Mouse (Mus musculus) gastrocnemius, adult 18-20 months (tissue): ENCODE measurements around the gene Oasl2. TPM values are rescaled to one million over a fixed set of nuclear protein-coding genes. Genes with fewer than 3 reads are reported as not detected.

Experiments
- DNase-seq: peaks from one replicate; pipeline ENCODE4 v3.0.0; 2021; ENCODE audit warnings: low spot score
- microRNA-seq: library from miRNA; unstranded; fragments of <30 nt; microRNA quantifications from one replicate; pipeline ENCODE4 v1.2.0, GENCODE M21; 2021
- total RNA-seq, 2 experiments: library from RNA; stranded (reverse); gene quantifications; 2 replicates each; pipeline ENCODE4 v1.2.3; 2021

The Oasl2 gene
- total RNA-seq, 2 experiments from 2014 or later, result 0.43 to 1.3 TPM

- no peak for DNase-seq
These were observed 61.3 kb downstream of the Oasl2 start for GRCm38 (mm10) chr5:114958069-114958468.

Small RNA genes within 50 kb of the gene (microRNA-seq; reads per million reads assigned to microRNA genes)
- gene Mir6240, result 28.6 reads per million, percentile 41 among the genes with 10 or more reads in this experiment

Other genes with a start within 250 kb of the Oasl2 start
- gene Trpv4, start 238.5 kb upstream of the Oasl2 start, total RNA-seq, result 1 to 10 TPM; 1.8 to 2.1 TPM
- 1 to 10 TPM; 7.2 to 8.7 TPM for gene Gltp, start 206.0 kb upstream of the Oasl2 start, total RNA-seq
- gene Tchp, start 189.2 kb upstream of the Oasl2 start, total RNA-seq, result 1 to 10 TPM; 2.3 to 2.9 TPM
- 10 to 100 TPM; 16.1 to 17.3 TPM for gene Ankrd13a, start 122.3 kb upstream of the Oasl2 start, total RNA-seq
- 10 to 100 TPM; 13.3 to 16.2 TPM for gene Git2, start 121.4 kb upstream of the Oasl2 start, total RNA-seq
- 1 to 10 TPM; 3.4 to 4.0 TPM for gene 1500011B03Rik, start 73.5 kb upstream of the Oasl2 start, total RNA-seq
- not detected for gene 4930519G04Rik, start 43.3 kb upstream of the Oasl2 start, total RNA-seq
- not detected for gene Gm9936, start 38.3 kb upstream of the Oasl2 start, total RNA-seq
- gene Oasl1, start 26.3 kb downstream of the Oasl2 start, total RNA-seq, result under 1 TPM in 1 of 2 experiments, not detected in 1; 0.31 TPM
- 10 to 100 TPM; 17.1 to 24.1 TPM for gene 2210016L21Rik, start 45.2 kb downstream of the Oasl2 start, total RNA-seq
- not detected for gene Hnf1a, start 74.2 kb downstream of the Oasl2 start, total RNA-seq
- gene Sppl3, start 114.2 kb downstream of the Oasl2 start, total RNA-seq, result 10 to 100 TPM; 17.7 to 20.4 TPM
- not detected for gene Gm10401, start 201.4 kb downstream of the Oasl2 start, total RNA-seq
- gene Acads, start 222.4 kb downstream of the Oasl2 start, total RNA-seq, result 10 to 100 TPM; 74.2 to 75.3 TPM
- 10 to 100 TPM; 11.1 to 12.4 TPM for gene Unc119b, start 238.0 kb downstream of the Oasl2 start, total RNA-seq